Mouse (Mus musculus) mesoderm, embryonic 11.5 days (tissue): ENCODE measurements around the gene Tle2.
A peak's percentile ranks its signal among the peaks of the same experiment; 100 is the strongest.

Experiments
- DNase-seq: peaks from one replicate; pipeline ENCODE4 v3.0.0-alpha.2; 2012; ENCODE audit warnings: low read depth, low spot score

The Tle2 gene

DNA sequence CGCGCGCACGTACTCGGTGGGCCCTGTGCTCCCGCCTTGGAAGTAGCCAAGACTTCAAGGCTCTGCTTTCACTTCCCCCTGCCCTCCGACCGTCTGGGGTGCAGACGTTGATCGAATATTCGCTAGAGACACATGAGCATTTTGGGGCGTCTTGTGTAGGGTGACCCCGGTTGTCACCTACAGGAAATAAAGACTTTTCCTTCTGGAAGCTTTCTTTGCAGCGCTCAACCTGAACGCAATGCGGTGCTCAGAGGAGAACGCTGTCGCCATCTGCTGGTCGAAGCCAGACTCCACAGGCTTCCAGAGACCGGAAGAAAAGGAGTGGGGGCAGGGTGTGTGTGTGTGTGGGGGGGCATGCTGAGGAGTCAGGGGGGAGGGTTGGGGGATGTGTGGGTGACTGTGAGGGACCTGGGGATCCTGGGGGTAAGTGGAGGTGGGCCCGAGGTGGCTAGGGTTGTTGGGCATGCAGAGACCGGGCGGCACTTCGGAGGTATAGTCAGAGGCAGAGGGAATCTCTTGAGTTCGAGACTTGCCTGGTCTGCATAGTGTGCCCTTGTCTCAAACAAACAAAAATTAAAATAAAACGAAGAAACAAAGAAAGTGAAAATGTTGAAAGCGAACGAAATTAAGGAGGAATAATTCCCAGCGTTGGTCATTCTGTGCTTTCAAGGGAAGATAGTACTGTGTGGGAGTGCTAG lies 30.8 kb downstream of the Tle2 start:
- peak; percentile 91 for DNase-seq

- DNase-seq, result no peak
Observed at GRCm38 (mm10) chr10:81605666-81605973, 31.3 kb downstream of the Tle2 start.

- DNase-seq, result peak; percentile 97
Observed at GRCm38 (mm10) chr10:81605974-81606751, 31.8 kb downstream of the Tle2 start, which contains the start of gene BC025920. Gene BC025920 (plus strand): TSS chr10:81606270.

DNA sequence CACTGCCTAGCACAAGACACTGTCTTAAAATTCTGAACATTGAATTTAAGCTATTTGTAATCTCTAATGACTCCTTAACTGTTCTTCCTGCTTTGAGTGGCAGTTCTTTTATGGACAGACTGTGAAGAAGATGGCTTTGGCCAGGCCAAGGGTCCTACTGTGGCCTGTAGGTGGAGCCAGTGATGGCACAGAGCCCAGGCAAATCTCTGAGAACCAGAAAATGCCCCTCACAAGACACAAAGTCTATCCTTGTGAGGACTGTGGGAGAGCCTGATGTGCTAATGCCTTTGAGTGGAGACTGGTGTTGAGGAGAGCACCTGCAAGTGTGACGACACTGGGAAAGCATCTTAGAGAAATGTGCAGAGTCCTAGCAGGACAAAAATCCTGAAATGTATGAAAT lies 33.9 kb downstream of the Tle2 start:
- no peak for DNase-seq

GRCm38 (mm10) chr10:81612779-81613178 lies 38.4 kb downstream of the Tle2 start:
- no peak for DNase-seq

- DNase-seq, result peak; percentile 64
Observed at GRCm38 (mm10) chr10:81615486-81615885, 41.1 kb downstream of the Tle2 start.

- DNase-seq, result no peak
Observed at GRCm38 (mm10) chr10:81619976-81620375, 45.6 kb downstream of the Tle2 start.

- no peak for DNase-seq
Observed at GRCm38 (mm10) chr10:81620786-81621185, 46.4 kb downstream of the Tle2 start.

DNA sequence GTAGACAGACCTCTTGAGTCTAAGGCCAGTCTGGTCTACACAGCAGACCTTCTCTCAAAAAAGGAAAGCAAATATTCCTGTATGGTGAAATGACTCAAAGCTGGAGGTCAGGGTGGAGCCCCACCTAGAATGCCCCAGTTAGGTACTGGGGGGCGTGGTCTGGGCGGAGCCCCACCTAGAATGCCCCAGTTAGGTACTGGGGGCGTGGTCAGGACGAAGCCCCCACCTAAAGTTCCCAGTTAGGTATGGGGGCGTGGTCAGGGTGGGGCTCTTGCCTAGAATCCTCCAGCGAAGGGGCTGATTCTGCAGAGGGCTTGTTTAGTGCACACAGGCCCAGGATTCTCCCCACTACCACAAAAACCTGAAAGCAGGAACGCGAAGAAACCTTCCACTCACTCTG lies 49.1 kb downstream of the Tle2 start:
- DNase-seq, result no peak

DNA sequence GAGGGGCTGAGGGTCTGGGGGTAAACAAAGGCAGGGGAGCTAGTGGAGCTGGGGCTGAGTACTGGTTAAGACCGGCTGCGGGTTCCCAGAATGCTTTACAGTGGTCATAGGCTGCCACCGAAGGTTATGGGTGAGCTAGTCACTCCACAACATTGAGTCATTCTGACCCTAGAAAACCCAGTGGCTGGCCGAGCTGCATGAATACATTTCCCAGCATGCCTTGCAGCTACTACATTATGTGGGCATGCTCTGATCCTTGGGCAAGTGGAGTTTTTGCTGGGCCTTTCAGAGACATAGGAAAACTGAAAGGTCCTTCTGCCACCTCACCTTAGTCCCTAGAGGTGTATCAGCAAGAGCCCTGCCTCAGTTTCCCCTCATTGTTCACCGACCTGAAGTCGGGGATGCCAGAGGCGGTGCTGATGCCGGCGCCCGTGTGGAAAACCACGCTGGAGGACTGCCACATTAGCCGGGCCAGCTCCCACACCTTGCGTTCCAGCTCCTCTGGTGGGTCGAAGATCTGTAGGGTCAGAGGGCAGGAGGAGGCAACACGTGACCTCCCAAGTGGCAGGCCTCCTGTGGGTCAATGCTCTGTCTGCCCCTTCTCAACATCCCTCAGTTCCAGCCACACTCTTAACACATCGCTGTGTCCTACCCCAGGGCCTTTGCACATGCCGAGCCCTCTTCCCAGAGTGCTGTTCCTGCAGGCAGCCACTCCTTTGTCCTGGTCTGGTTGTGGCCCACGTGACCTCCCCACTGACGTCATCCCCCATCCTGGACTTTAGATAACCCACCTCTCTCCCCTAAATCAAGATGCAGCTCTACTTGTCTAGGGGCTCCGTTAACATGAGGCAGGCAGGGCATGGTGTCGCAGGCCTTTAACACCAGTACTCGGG lies 52.0 kb downstream of the Tle2 start:
- no peak for DNase-seq

DNA sequence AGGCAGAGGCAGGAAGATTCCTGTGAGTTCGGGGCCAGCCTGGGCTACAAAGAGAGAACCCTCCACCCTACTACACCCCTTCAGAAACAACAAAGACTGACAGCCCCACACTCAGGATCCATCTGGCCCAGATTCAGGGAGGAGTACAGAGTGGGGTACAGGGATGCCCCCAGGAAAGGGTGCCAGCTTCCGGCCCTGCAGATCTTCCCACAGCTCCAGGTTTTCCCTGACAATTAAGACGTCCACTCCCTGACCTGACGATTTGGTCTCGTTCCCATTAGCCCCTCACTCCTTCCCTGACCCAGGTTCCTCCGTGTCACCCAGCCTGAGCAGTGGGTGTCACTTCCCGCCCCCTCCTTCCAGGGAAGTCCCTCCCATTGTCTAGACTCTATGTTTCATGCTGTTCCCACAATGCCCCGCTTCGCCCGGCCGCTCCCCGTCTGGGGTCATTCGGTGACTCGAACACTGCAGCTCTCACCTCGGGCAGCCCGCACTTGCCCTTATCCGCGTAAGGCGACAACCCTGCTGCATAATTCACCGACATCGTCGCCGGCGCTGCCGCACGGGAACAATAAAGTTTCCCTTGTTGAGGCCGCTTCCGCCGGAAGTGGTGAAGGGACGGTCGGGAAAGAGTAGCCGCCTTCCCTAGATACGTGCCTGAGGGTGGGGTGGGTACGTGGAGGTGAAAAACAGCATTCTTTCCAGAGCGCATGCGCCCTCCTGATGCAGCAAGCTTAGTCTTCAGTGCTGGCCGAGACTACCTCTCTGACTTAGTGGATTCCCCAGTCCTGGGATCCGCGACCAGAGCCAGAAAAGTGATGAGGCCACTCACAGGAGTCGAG lies 52.9 kb downstream of the Tle2 start, which contains the start of gene Sirt6:
Sirt6 (minus strand) TSS at position 804 of the 842 bp plus-strand sequence.
- peak; percentile 95 for DNase-seq

DNA sequence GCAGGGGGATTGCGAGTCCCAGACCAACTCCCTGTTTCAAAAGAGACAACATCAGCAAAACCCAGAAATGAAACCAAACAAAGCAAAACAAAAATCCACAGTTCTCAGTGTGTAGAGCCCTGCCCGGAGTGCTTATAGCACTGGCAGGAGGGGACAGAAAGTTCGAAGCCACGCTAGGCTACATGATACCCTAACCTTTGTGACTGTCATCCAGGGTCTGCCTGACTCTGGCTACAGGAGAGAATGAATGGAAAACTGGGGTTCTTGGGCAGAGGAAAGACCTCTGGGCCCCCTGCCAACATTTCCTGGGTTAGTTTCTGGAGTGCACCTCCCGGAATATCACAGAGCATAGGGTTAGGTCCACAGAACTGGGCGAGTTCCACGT lies 53.5 kb downstream of the Tle2 start:
- DNase-seq, result no peak

GRCm38 (mm10) chr10:81628390-81628789 lies 54.0 kb downstream of the Tle2 start, which contains the start of gene Ankrd24:
Gene Ankrd24 (plus strand): TSS chr10:81628540.
- DNase-seq, result no peak

GRCm38 (mm10) chr10:81633253-81634099 lies 59.1 kb downstream of the Tle2 start:
- peak; percentile 91 for DNase-seq

DNA sequence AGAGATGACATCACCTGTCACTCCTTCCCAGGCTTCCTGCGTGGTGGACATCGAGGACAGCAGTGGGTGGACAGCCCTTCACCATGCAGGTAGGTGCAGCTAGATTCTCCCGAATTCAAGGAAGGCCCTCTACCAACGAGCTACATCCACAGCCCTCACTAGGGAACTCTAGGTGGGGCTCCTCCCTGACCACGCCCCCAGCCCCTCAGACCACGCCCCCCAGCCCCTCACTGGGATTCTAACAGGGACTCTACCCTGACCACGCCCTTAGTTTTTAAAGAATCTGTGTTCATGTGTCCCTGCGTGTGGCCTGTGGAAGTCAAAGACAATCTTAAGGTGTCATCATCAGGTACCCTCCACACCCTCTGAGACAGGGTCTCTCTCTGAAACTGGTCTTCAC lies 62.0 kb downstream of the Tle2 start:
- no peak for DNase-seq

GRCm38 (mm10) chr10:81638101-81638500 lies 63.7 kb downstream of the Tle2 start:
- DNase-seq, result no peak
